Mouse (Mus musculus) E14TG2a.4 (cell line): Measurements from ENCODE around the gene Stard13.

Experiments
- CTCF ChIP-seq: conservative IDR thresholded peaks from 2 replicates; pipeline ENCODE4 v1.5.1; 2014; ENCODE audit warnings: low read length
- NANOG ChIP-seq: IDR thresholded peaks from 2 replicates; pipeline ENCODE4 v1.6.1; 2014; ENCODE audit warnings: borderline replicate concordance, low read length, mixed read lengths

- no peak for TF ChIP-seq CTCF
- TF ChIP-seq NANOG = no peak
Measured at GRCm38 (mm10) chr5:151181288-151181687, 52.3 kb downstream of the Stard13 start.
